Mouse (Mus musculus) olfactory bulb, adult 2 months (tissue): ENCODE results near the gene Creb3l2. TPM values are rescaled to one million over a fixed set of nuclear protein-coding genes. Genes with fewer than 3 reads are reported as not detected.

Source experiments
- H3K27ac ChIP-seq: fragments of 200-500 bp; 2 replicates; pipeline ENCODE4 v1.5.1; 2012; ENCODE audit warnings: low read depth, low read length; ENCODE audit not compliant: insufficient read depth
- H3K4me1 ChIP-seq: fragments of 200-500 bp; 2 replicates; pipeline ENCODE4 v1.6.1; 2012; ENCODE audit warnings: low read length; ENCODE audit not compliant: control insufficient read depth, insufficient read depth
- H3K4me3 ChIP-seq: fragments of 200-500 bp; 2 replicates; pipeline ENCODE4 v1.5.1; 2012; ENCODE audit warnings: mild to moderate bottlenecking, low read depth, low read length, moderate library complexity; ENCODE audit not compliant: insufficient read depth
- CTCF ChIP-seq: fragments of 200-500 bp; IDR thresholded peaks from 2 replicates; pipeline ENCODE4 v1.5.1; 2012; ENCODE audit warnings: low read depth, mild to moderate bottlenecking, low read length, moderate library complexity; ENCODE audit not compliant: insufficient read depth
- POLR2A ChIP-seq: fragments of 200-500 bp; IDR thresholded peaks from 2 replicates; pipeline ENCODE4 v1.6.1; 2012; ENCODE audit warnings: mild to moderate bottlenecking, low read depth, low read length, moderate library complexity; ENCODE audit not compliant: insufficient read depth
- WGBS: fragments of 180-500 bp; shearing (Covaris S2); methylation state at CpG from one replicate; pipeline ENCODE4 v1.1.7; 2018; 5-methylcytosine and 5-hydroxymethylcytosine counted together
- polyA plus RNA-seq: library from polyadenylated mRNA; stranded (reverse); fragments of >200 nt; gene quantifications from 2 replicates; pipeline ENCODE4 v1.2.4, GENCODE M21; 2012; ENCODE audit warnings: low replicate concordance; ENCODE audit not compliant: missing spikeins, insufficient read depth, insufficient read length

Creb3l2 gene
- polyA plus RNA-seq, 1 experiment = not detected

GRCm38 (mm10) chr6:37329901-37330864 lies 111.8 kb downstream of the Creb3l2 start:
- TF ChIP-seq POLR2A (no peak), CTCF (no peak)
- no peak overlapping the region for H3K27ac ChIP-seq
- no peak overlapping the region for H3K4me3 ChIP-seq
- 53% methylated on average over 5 of the region's 5 CpGs for WGBS
- H3K4me1 ChIP-seq = peaks cover 20% of the 10 kb centered on the region

GRCm38 (mm10) chr6:37329376-37329775 lies 112.6 kb downstream of the Creb3l2 start:
- TF ChIP-seq CTCF (no peak), POLR2A (no peak)
- H3K4me3 ChIP-seq = no peak overlapping the region
- 87% methylated on average over 3 of the region's 3 CpGs for WGBS

GRCm38 (mm10) chr6:37328671-37329070 lies 113.3 kb downstream of the Creb3l2 start:
- Histone ChIP-seq H3K4me1 (peaks cover 20% of the 10 kb centered on the region), H3K27ac (no peak overlapping the region), H3K4me3 (no peak overlapping the region)
- WGBS = 68% methylated on average over 7 of the region's 7 CpGs
- TF ChIP-seq CTCF (no peak), POLR2A (no peak)

More at GRCm38 (mm10) chr6:37329376-37329775, 112.6 kb downstream of the Creb3l2 start:
- no peak overlapping the region for H3K27ac ChIP-seq
- peaks cover 20% of the 10 kb centered on the region for H3K4me1 ChIP-seq

GRCm38 (mm10) chr6:37327519-37327918 lies 114.4 kb downstream of the Creb3l2 start:
- peaks cover 20% of the 10 kb centered on the region for H3K4me1 ChIP-seq
- no peak overlapping the region for H3K27ac ChIP-seq
- WGBS = 56% methylated on average over 6 of the region's 6 CpGs
- TF ChIP-seq POLR2A (no peak), CTCF (no peak)
- no peak overlapping the region for H3K4me3 ChIP-seq

DNA sequence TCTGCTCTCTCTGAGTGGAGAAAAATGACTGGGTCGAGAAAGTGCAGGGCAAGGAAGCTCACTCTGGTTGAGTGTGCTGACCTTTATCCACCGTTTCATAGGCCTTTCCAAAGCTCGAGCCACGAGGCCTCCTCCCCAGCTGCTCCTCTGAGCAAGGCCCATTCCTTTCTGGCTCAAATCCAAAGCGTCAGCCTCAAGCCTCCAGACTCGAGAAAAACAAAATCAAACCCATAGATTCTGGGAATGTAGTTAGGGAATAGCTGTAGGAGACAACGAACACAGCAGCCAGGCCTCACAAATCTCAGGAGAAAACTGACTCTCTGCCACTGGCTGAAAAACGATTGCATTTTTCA lies 115.4 kb downstream of the Creb3l2 start:
- no peak for TF ChIP-seq CTCF
- no peak for TF ChIP-seq POLR2A
- no peak overlapping the region for H3K4me3 ChIP-seq
- peaks cover 13% of the 10 kb centered on the region for H3K4me1 ChIP-seq
- 32% methylated on average over 8 of the region's 8 CpGs for WGBS
- H3K27ac ChIP-seq = no peak overlapping the region

DNA sequence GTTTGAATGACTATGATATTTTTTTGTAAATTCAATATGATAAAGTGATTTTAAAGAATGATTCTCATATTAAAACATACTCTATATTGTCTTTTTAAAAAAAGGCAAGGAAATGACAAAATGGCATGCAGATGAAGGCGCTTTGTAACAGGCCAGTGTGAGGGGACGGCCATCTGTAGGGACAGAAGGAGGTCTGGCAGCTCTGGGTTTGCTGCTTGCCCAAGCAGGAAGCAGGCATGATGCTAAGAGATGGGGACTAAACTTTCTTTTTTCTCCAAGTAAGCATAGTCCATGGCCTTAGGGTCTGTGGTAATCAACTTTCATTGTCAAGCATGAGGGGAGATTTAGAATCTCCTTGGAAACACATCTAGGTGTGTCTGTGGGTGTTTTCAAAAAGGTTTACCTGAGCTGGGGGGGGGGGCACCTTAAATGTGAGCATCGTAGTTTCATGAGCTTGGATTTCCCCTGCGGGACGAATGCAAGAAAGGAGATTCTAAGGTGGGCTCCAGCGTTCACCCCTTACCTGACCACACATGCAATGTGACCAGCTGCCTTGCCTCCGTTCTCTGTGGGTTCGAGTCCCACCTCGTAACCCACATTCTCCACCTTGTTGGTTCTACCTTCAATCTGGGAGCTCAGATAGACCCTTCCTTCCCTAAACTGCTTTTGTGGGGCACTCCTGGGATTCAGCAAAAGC lies 115.9 kb downstream of the Creb3l2 start:
- H3K4me1 ChIP-seq = peaks cover 11% of the 10 kb centered on the region
- no peak overlapping the region for H3K27ac ChIP-seq
- WGBS = 96% methylated on average over 9 of the region's 9 CpGs
- TF ChIP-seq CTCF = no peak
- no peak for TF ChIP-seq POLR2A
- H3K4me3 ChIP-seq = no peak overlapping the region

DNA sequence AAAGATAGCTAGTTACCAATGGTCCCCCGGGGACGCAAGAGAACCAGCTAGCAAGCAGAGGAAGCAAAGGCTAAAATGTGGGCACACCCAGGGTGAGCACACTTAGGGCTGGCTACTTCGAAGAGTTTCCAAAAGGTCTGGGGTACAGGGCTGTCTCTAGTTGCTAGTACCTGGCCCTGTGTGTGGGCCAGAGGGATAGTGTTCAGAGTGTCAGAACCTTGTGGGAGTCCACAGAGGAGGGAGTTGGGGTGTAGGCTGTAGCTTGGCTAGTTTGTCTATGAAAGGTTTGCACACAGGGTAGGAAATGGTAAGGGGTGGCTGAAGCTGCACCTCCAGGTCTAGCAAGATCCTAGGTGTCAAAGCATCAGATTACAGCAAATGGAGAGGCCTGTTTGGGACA lies 116.9 kb downstream of the Creb3l2 start:
- Histone ChIP-seq H3K4me3 (no peak overlapping the region), H3K4me1 (peaks cover 8% of the 10 kb centered on the region), H3K27ac (no peak overlapping the region)
- TF ChIP-seq POLR2A (no peak), CTCF (no peak)
- 93% methylated on average over 3 of the region's 3 CpGs for WGBS

DNA sequence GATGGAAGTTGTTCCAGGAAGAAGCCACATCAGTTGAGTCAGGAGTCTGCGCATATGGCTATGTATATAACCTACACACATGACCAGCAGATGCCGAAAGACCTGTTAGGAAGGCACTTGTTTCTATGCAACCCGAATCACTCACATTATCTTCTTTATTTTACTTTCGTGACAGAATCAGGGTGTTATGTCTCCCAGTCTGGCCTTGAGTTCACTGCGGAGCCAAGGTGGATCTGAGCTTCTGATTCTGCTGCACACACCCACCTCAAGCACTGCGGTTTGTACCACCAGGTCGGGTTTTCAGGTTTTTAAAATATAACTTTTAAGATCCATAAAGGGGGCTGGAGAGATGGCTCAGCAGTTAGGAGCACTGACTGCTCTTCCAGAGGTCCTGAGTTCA lies 119.3 kb downstream of the Creb3l2 start:
- no peak overlapping the region for H3K27ac ChIP-seq
- H3K4me3 ChIP-seq = no peak overlapping the region
- 95% methylated on average over 7 of the region's 7 CpGs for WGBS
- H3K4me1 ChIP-seq = peaks cover 8% of the 10 kb centered on the region
- TF ChIP-seq POLR2A (no peak), CTCF (no peak)

GRCm38 (mm10) chr6:37322088-37322487 lies 119.9 kb downstream of the Creb3l2 start:
- TF ChIP-seq CTCF (no peak), POLR2A (no peak)
- 89% methylated on average over 9 of the region's 9 CpGs for WGBS
- Histone ChIP-seq H3K4me3 (no peak overlapping the region), H3K27ac (no peak overlapping the region), H3K4me1 (peaks cover 4% of the 10 kb centered on the region)
